Mouse (Mus musculus): Measurements from ENCODE around the gene Gm10134. TPM values are rescaled to one million over a fixed set of nuclear protein-coding genes. Genes with fewer than 3 reads are reported as not detected.
A peak's percentile ranks its signal among the peaks of the same experiment; 100 is the strongest.
"Not testable (repeated sequence)": the region's sequence is repeated elsewhere in the genome, so short reads cannot be mapped to it uniquely, and the experiment has no call there.

The Gm10134 gene
- 10 to 100 TPM in 15 of 26 experiments, 1 to 10 TPM in 5, not detected in 6; 3.8 to 89.4 (median 24.4) TPM for total RNA-seq (2018; cell fraction: chromatin; rRNA removed)
- 10 to 100 TPM in 16 of 26 experiments, 1 to 10 TPM in 10; 4.9 to 36.0 (median 13.7) TPM for total RNA-seq (2018; cell fraction: cytosol; rRNA removed)
- total RNA-seq (2018; cell fraction: nucleus; rRNA removed) = 10 to 100 TPM in 23 of 26 experiments, 1 to 10 TPM in 3; 6.2 to 77.9 (median 17.8) TPM
- polyA plus RNA-seq (2018) = 4.6 to 7.7 TPM (median 6.7 TPM) in 3 replicates

DNA sequence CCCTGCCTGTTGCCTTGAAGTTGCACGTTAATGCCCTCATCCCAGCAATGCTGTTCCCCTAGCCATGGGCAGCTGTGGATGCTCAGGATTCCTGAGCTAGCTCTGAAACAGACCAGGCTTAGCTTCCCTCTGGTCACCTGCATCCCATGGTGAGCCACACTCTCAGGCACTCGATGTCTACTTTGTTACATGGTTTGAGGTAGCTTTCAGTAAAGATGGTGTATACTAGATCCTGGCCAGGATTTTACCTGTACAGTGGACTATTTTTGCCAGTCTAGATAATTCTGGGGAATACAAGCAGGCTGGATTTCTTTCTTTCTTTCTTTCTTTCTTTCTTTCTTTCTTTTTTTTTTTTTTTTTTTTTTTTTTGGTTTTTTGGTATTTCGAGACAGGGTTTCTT, at the start of gene Gm10134:
Gene Gm10134 (plus strand): TSS at position 301 of the 400 bp plus-strand sequence.
- 82% methylated on average over 3 of the region's 3 CpGs for WGBS (ENCODE audit: missing documents)
- Histone ChIP-seq H3K4me3 (ENCODE audit: inconsistent target) (no peak within 1 kb of the TSS), H3K36me3 (ENCODE audit: inconsistent target) (no peaks in the 10 kb centered on the region), H3K27ac (no peak within 1 kb of the TSS), H3K79me2 (ENCODE audit: inconsistent target) (no peaks in the 10 kb centered on the region)

- WGBS (ENCODE audit: missing documents) = 100% methylated on average over 1 of the region's 1 CpGs
- Histone ChIP-seq H3K27ac (no peak overlapping the region), H3K36me3 (ENCODE audit: inconsistent target) (no peaks in the 10 kb centered on the region), H3K79me2 (ENCODE audit: inconsistent target) (no peaks in the 10 kb centered on the region), H3K4me3 (ENCODE audit: inconsistent target) (no peak overlapping the region)
Measured at GRCm38 (mm10) chr2:28456616-28457015, 49.3 kb upstream of the Gm10134 start.

DNA sequence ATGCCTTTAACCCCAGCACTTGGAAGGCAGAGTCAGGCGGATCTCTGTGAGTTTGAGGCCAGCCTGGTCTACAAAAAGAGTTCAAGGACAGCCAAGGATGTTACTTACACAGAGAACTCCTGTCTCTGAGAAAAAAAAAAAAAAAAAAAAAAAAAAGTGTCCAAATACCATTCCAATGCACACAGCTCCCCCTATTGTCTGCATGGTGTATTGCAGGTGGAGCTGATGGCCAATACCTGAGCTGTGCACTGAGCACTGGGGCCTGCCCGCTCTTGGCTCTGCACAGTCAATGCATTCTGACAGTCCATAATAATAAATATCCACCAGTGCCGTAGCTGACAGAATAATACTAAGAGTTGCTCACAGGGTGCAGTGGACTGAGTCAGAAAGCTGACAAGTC, 42.0 kb upstream of the Gm10134 start:
- Histone ChIP-seq H3K36me3 (ENCODE audit: inconsistent target) (no peaks in the 10 kb centered on the region), H3K4me3 (ENCODE audit: inconsistent target) (no peak overlapping the region), H3K27ac (no peak overlapping the region), H3K79me2 (ENCODE audit: inconsistent target) (peaks cover 9% of the 10 kb centered on the region; the same call in 1 of the 2 replicates)
- WGBS (ENCODE audit: missing documents) = 73% methylated on average over 3 of the region's 3 CpGs

GRCm38 (mm10) chr2:28464919-28465318, 41.0 kb upstream of the Gm10134 start:
- Histone ChIP-seq H3K27ac (no peak overlapping the region), H3K36me3 (ENCODE audit: inconsistent target) (peaks cover 7% of the 10 kb centered on the region; the same call in 1 of the 2 replicates), H3K79me2 (ENCODE audit: inconsistent target) (peaks cover 12% of the 10 kb centered on the region; the same call in 1 of the 2 replicates), H3K4me3 (ENCODE audit: inconsistent target) (no peak overlapping the region)
- 88% methylated on average over 9 of the region's 9 CpGs for WGBS (ENCODE audit: missing documents)

DNA sequence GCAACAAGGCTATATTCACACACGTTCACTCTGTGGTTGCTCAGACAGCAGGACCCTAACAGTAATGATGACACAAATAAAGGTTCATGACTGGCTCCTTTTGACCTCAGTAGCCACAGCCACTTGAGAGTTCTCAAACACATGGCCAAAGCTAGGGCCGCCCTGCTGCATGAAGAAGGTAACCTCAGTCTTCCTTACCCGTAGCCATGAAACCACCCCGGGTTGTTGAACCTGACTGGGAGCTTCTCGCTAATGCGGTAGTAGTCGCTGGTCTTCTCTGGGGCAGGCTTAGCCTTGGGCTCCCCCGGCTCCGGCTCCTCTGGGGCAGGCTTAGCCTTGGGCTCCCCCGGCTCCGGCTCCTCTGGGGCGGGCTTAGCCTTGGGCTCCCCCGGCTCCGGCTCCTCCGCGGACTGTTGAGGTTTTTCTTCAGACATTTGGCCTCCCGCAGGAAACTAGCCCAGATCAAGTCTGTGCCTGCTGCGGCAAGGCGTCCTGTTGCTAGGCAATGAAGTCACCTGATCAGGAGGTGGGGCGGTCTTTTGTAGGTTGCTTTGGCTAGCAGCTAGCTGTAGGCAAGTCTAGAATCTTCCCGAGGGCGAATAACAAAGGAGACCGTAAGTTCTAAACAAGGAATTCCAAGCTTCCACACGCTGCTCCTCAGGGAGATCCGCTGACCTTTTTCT, 39.9 kb upstream of the Gm10134 start, which contains the start of gene 1700007K13Rik:
Gene 1700007K13Rik (minus strand): TSS at position 497 of the 683 bp plus-strand sequence.
- Histone ChIP-seq H3K36me3 (ENCODE audit: inconsistent target) (peaks cover 15% of the 10 kb centered on the region; the same call in 1 of the 2 replicates), H3K27ac (no peak within 1 kb of the TSS), H3K4me3 (ENCODE audit: inconsistent target) (no peak within 1 kb of the TSS), H3K79me2 (ENCODE audit: inconsistent target) (peaks cover 12% of the 10 kb centered on the region; the same call in 1 of the 2 replicates)
- WGBS (ENCODE audit: missing documents) = 13% methylated on average over 25 of the region's 25 CpGs

GRCm38 (mm10) chr2:28467860-28468485, 37.9 kb upstream of the Gm10134 start, which contains the start of gene Mrps2:
TSS of gene Mrps2 (plus strand) at chr2:28468066.
- peaks cover 15% of the 10 kb centered on the region; the same call in 1 of the 2 replicates for H3K36me3 ChIP-seq (ENCODE audit: inconsistent target)
- H3K79me2 ChIP-seq (ENCODE audit: inconsistent target) = peaks cover 12% of the 10 kb centered on the region; the same call in 1 of the 2 replicates
- H3K4me3 ChIP-seq (ENCODE audit: inconsistent target) = peak within 1 kb of the TSS; percentile 84
- H3K27ac ChIP-seq = peak within 1 kb of the TSS; percentile 13; the same call in 1 of the 2 replicates
- under 1% methylated on average over 46 of the region's 52 CpGs for WGBS (ENCODE audit: missing documents)

DNA sequence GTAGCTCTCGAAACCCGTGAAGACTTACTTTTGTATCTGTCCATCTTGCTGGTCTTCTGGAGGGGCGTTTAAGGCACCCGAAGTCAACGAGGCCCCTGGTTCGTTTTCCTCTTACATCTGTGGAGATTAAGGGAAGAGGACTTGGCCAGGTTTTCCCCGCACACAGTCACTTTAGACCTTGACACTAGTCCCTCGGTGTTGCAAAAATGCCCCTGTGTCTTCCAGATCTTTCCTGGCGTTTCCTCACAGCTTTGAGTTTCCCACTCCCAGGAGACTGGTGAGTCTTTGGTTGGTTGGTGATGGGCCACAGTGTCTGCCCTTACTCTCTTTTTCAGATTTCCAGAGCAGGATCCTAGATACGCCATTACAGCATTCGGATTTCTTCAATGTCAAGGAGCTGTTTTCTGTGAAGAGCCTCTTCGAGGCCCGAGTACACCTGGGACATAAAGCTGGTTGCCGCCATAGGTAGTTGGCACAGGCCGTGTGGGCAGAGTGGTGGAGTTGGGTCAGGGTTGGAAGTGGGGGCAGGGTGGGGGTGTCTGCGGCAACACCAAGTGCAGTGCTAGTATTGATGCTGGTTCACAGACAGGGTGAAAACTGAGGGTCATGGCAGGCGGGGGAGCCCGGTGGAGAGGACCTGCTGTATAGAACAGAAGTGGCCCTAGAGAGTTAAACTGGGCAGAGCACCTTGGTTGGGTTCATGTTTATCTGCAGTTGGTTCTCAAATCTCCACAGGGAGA, 37.2 kb upstream of the Gm10134 start:
- H3K27ac ChIP-seq = peak overlapping the region; percentile 13; the same call in 1 of the 2 replicates
- peak overlapping the region; percentile 84 for H3K4me3 ChIP-seq (ENCODE audit: inconsistent target)
- 57% methylated on average over 18 of the region's 18 CpGs for WGBS (ENCODE audit: missing documents)
- H3K36me3 ChIP-seq (ENCODE audit: inconsistent target) = peaks cover 15% of the 10 kb centered on the region; the same call in 1 of the 2 replicates
- peaks cover 12% of the 10 kb centered on the region; the same call in 1 of the 2 replicates for H3K79me2 ChIP-seq (ENCODE audit: inconsistent target)

GRCm38 (mm10) chr2:28469461-28469860, 36.4 kb upstream of the Gm10134 start:
- WGBS (ENCODE audit: missing documents) = 95% methylated on average over 14 of the region's 14 CpGs
- Histone ChIP-seq H3K27ac (no peak overlapping the region), H3K4me3 (ENCODE audit: inconsistent target) (no peak overlapping the region), H3K36me3 (ENCODE audit: inconsistent target) (peaks cover 15% of the 10 kb centered on the region; the same call in 1 of the 2 replicates), H3K79me2 (ENCODE audit: inconsistent target) (peaks cover 12% of the 10 kb centered on the region; the same call in 1 of the 2 replicates)

DNA sequence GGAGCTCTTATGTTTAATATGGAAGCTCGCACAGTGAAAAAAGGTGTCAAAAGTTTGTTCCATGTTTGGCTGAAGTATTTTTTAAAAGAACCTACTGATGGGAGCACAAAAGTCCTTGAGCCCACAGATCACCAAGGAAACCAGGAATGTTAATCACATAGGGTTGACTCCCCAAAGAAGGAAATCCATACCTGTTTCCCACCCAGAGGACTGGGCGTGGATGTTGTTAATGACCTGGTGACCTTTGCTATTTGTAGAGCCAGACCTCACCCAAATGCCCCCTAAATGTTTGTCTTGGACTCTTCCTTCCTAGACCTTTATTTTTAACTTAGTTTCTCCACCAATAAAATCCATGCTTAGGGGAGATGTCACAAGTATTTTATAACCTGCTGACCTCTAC, 35.3 kb upstream of the Gm10134 start:
- H3K79me2 ChIP-seq (ENCODE audit: inconsistent target) = peaks cover 12% of the 10 kb centered on the region; the same call in 1 of the 2 replicates
- peaks cover 15% of the 10 kb centered on the region; the same call in 1 of the 2 replicates for H3K36me3 ChIP-seq (ENCODE audit: inconsistent target)
- WGBS (ENCODE audit: missing documents) = 92% methylated on average over 2 of the region's 2 CpGs
- H3K27ac ChIP-seq = no peak overlapping the region
- H3K4me3 ChIP-seq (ENCODE audit: inconsistent target) = no peak overlapping the region

- not testable (repeated sequence) for H3K4me3 ChIP-seq (ENCODE audit: inconsistent target)
- WGBS (ENCODE audit: missing documents) = 94% methylated on average over 8 of the region's 8 CpGs
Measured at GRCm38 (mm10) chr2:28472011-28472410, 33.9 kb upstream of the Gm10134 start.

DNA sequence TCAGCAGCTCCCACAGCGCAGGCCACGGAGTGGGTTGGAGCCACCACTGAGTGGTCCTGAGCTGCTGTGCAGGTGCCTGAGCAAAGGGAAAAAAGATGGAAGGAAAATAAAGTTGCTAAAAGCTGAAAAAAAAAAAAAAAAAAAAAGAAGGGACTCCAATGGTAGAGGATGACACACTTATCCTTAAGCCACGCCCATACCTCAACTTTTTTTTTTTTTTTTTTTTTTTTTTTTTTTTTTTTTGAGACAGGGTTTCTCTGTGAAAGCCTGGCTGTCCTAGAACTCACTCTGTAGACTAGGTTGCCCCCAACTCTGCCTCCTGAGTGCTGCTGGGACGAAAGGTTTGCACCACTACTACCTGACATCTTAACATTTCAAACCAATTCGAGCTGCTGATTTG, 27.9 kb upstream of the Gm10134 start:
- H3K27ac ChIP-seq; H3K36me3 ChIP-seq (ENCODE audit: inconsistent target); H3K4me3 ChIP-seq (ENCODE audit: inconsistent target); H3K79me2 ChIP-seq (ENCODE audit: inconsistent target): not testable (repeated sequence)
- WGBS (ENCODE audit: missing documents) = 90% methylated on average over 5 of the region's 5 CpGs

More at GRCm38 (mm10) chr2:28472011-28472410, 33.9 kb upstream of the Gm10134 start:
- Histone ChIP-seq H3K36me3 (ENCODE audit: inconsistent target) (peaks cover 15% of the 10 kb centered on the region; the same call in 1 of the 2 replicates), H3K79me2 (ENCODE audit: inconsistent target) (peaks cover 12% of the 10 kb centered on the region; the same call in 1 of the 2 replicates)
- not testable (repeated sequence) for H3K27ac ChIP-seq

DNA sequence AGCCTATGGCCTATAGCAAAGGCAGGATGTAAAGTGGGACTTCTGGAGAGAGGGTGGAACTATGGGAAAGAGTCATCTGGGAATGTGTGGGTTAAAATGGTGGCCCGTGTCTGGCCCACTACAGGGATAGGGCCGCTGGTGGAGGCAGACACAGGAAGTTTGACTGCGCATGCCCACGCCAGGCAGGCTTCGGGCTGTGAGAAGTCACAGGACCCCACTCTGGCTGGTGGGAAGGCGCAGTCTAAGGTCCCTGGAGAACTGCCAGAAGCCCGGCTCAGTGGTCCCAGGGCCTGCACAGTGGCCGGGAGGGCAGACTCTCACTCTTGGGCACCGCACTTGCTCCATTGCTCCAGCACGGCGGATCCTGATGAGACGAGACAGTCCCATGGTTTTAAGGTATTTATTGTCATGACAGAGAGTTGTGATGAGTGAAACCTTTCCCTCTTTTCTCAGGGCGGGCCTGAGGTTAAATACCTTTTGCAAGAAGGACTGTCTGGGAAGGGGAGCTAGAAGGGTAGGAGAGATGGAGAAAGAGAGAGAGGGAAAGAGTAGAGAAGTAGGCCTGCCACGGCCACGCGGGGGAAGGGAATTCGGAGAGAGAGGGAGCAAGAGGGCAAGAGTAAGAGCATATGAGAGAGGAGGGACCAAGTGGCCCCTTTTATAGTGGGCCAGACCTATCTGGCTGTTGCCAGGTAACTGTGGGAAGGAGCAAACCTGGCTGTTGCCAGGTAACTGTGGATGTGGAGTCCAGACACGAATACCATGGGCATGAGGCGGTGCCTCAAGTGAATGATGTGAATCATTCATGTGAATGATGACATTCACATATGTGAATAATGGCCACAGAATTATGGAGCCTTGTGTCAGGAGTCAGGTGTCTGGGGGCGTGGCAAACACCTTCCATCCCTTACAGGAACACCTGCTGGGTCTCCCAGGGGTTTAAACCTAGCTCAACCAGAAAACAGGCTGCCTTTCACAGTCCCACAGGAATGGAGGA, 26.4 kb upstream of the Gm10134 start:
- Histone ChIP-seq H3K27ac (no peak overlapping the region), H3K79me2 (ENCODE audit: inconsistent target) (no peaks in the 10 kb centered on the region), H3K4me3 (ENCODE audit: inconsistent target) (no peak overlapping the region), H3K36me3 (ENCODE audit: inconsistent target) (no peaks in the 10 kb centered on the region)
- WGBS (ENCODE audit: missing documents) = 87% methylated on average over 20 of the region's 20 CpGs

DNA sequence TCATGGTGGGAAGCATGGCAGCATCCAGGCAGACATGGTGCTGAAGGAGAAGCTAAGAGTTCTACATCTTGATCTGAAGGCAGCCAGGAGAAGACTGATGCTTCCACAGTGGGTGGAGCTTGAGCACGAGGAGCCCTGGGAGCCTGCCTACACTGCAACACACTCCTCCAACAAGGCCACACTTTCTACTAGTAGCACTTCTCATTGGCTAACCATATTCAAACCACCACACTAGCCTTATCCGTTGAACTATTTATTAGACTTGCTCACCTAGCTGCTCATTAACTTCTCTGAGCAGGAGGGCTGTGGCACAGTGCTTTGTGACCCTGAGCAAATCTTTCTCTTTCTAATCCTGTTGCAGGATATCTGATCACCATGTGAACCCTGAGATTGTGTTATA, 22.0 kb upstream of the Gm10134 start:
- Histone ChIP-seq H3K4me3 (ENCODE audit: inconsistent target) (no peak overlapping the region), H3K36me3 (ENCODE audit: inconsistent target) (no peaks in the 10 kb centered on the region), H3K27ac (no peak overlapping the region), H3K79me2 (ENCODE audit: inconsistent target) (no peaks in the 10 kb centered on the region)
- 89% methylated on average over 2 of the region's 2 CpGs for WGBS (ENCODE audit: missing documents)

Measured in macrophage (primary cell).